Mouse (Mus musculus): ENCODE results near the gene Cacnb4.

Cacnb4 gene

GRCm38 (mm10) chr2:52523056-52523715 is 153.4 kb downstream of the Cacnb4 start:
- no peak for DNase-seq (ENCODE audit: low spot score)

GRCm38 (mm10) chr2:52521012-52521411 is 155.6 kb downstream of the Cacnb4 start:
- DNase-seq (ENCODE audit: low spot score) = no peak

- DNase-seq (ENCODE audit: low spot score) = no peak
Measured at GRCm38 (mm10) chr2:52518740-52519139, 157.9 kb downstream of the Cacnb4 start.

- DNase-seq (ENCODE audit: low spot score) = no peak
Measured at GRCm38 (mm10) chr2:52516534-52516933, 160.1 kb downstream of the Cacnb4 start.

GRCm38 (mm10) chr2:52512865-52513388 is 163.7 kb downstream of the Cacnb4 start:
- no peak for DNase-seq (ENCODE audit: low spot score)

- DNase-seq (ENCODE audit: low spot score) = no peak
Measured at GRCm38 (mm10) chr2:52512206-52512605, 164.4 kb downstream of the Cacnb4 start.

- no peak for DNase-seq (ENCODE audit: low spot score)
Measured at GRCm38 (mm10) chr2:52511799-52512198, 164.8 kb downstream of the Cacnb4 start.

- DNase-seq (ENCODE audit: low spot score) = no peak
Measured at GRCm38 (mm10) chr2:52509779-52510500, 166.7 kb downstream of the Cacnb4 start.

- DNase-seq (ENCODE audit: low spot score) = no peak
Measured at GRCm38 (mm10) chr2:52505164-52505563, 171.5 kb downstream of the Cacnb4 start.

GRCm38 (mm10) chr2:52504762-52505161 is 171.9 kb downstream of the Cacnb4 start:
- DNase-seq (ENCODE audit: low spot score) = no peak

- no peak for DNase-seq (ENCODE audit: low spot score)
Measured at GRCm38 (mm10) chr2:52499849-52500262, 176.8 kb downstream of the Cacnb4 start.

GRCm38 (mm10) chr2:52499101-52499537 is 177.5 kb downstream of the Cacnb4 start:
- no peak for DNase-seq (ENCODE audit: low spot score)

- DNase-seq (ENCODE audit: low spot score) = no peak
Measured at GRCm38 (mm10) chr2:52495097-52495694, 181.4 kb downstream of the Cacnb4 start.

GRCm38 (mm10) chr2:52494274-52494673 is 182.4 kb downstream of the Cacnb4 start:
- DNase-seq (ENCODE audit: low spot score) = no peak

GRCm38 (mm10) chr2:52492867-52493266 is 183.8 kb downstream of the Cacnb4 start:
- no peak for DNase-seq (ENCODE audit: low spot score)

GRCm38 (mm10) chr2:52489840-52490239 is 186.8 kb downstream of the Cacnb4 start:
- no peak for DNase-seq (ENCODE audit: low spot score)

- no peak for DNase-seq (ENCODE audit: low spot score)
Measured at GRCm38 (mm10) chr2:52483496-52483895, 193.1 kb downstream of the Cacnb4 start.

- no peak for DNase-seq (ENCODE audit: low spot score)
Measured at GRCm38 (mm10) chr2:52480476-52480875, 196.2 kb downstream of the Cacnb4 start.

GRCm38 (mm10) chr2:52478501-52478900 is 198.1 kb downstream of the Cacnb4 start:
- DNase-seq (ENCODE audit: low spot score) = no peak

- no peak for DNase-seq (ENCODE audit: low spot score)
Measured at GRCm38 (mm10) chr2:52477550-52477907, 199.1 kb downstream of the Cacnb4 start.

- DNase-seq (ENCODE audit: low spot score) = no peak
Measured at GRCm38 (mm10) chr2:52476801-52477549, 199.7 kb downstream of the Cacnb4 start.

GRCm38 (mm10) chr2:52475854-52476253 is 200.8 kb downstream of the Cacnb4 start:
- DNase-seq (ENCODE audit: low spot score) = no peak
